Mouse (Mus musculus) neural tube, embryonic 13.5 days (tissue): ENCODE results near the gene Aup1. TPM values are rescaled to one million over a fixed set of nuclear protein-coding genes. Genes with fewer than 3 reads are reported as not detected.
A peak's percentile ranks its signal among the peaks of the same experiment; 100 is the strongest.

Source experiments
- ATAC-seq: fragments of 200-750 bp; cut with Nextera tagmentation; 2 replicates; pipeline ENCODE4 v1.8.0; 2017; ENCODE audit warnings: low read depth, mild to moderate bottlenecking, moderate TSS enrichment, moderate library complexity
- H3K27ac ChIP-seq: fragments of 300-500 bp; sonication (generic); replicated peaks from 2 replicates; pipeline ENCODE4 v1.5.1; 2015; ENCODE audit warnings: moderate library complexity, mild to moderate bottlenecking, inconsistent platforms
- H3K27me3 ChIP-seq: fragments of 300-500 bp; sonication (generic); 2 replicates; pipeline ENCODE4 v1.6.1; 2015; ENCODE audit warnings: mild to moderate bottlenecking, inconsistent platforms
- H3K36me3 ChIP-seq: fragments of 300-500 bp; sonication (generic); 2 replicates; pipeline ENCODE4 v1.6.1; 2015; ENCODE audit warnings: mild to moderate bottlenecking, inconsistent platforms
- H3K4me1 ChIP-seq: fragments of 300-500 bp; sonication (generic); replicated peaks from 2 replicates; pipeline ENCODE4 v1.6.1; 2015; ENCODE audit warnings: inconsistent platforms
- H3K4me2 ChIP-seq: fragments of 300-500 bp; sonication (generic); 2 replicates; pipeline ENCODE4 v1.6.1; 2015; ENCODE audit warnings: inconsistent platforms, mild to moderate bottlenecking, moderate library complexity
- H3K4me3 ChIP-seq: fragments of 300-500 bp; sonication (generic); 2 replicates; pipeline ENCODE4 v1.5.1; 2015; ENCODE audit warnings: mild to moderate bottlenecking, inconsistent platforms
- H3K9ac ChIP-seq: fragments of 300-500 bp; sonication (generic); 2 replicates; pipeline ENCODE4 v1.6.1; 2015; ENCODE audit warnings: moderate library complexity, mild to moderate bottlenecking, inconsistent platforms
- H3K9me3 ChIP-seq: fragments of 300-500 bp; sonication (generic); 2 replicates; pipeline ENCODE4 v1.6.1; 2016; ENCODE audit warnings: inconsistent platforms
- WGBS: fragments of 180-500 bp; shearing (Covaris S2); methylation state at CpG from one replicate; pipeline ENCODE4 v1.1.7; 2015; 5-methylcytosine and 5-hydroxymethylcytosine counted together
- polyA plus RNA-seq: library from polyadenylated mRNA; unstranded; fragments of >200 nt; fragmentation: Nextera tagmentation; extraction: Ambion mirVana; gene quantifications from 2 replicates; pipeline ENCODE4 v1.2.1, GENCODE M21; 2015

Aup1 gene
- polyA plus RNA-seq, 1 experiment from 2014 or later: 169 TPM

DNA sequence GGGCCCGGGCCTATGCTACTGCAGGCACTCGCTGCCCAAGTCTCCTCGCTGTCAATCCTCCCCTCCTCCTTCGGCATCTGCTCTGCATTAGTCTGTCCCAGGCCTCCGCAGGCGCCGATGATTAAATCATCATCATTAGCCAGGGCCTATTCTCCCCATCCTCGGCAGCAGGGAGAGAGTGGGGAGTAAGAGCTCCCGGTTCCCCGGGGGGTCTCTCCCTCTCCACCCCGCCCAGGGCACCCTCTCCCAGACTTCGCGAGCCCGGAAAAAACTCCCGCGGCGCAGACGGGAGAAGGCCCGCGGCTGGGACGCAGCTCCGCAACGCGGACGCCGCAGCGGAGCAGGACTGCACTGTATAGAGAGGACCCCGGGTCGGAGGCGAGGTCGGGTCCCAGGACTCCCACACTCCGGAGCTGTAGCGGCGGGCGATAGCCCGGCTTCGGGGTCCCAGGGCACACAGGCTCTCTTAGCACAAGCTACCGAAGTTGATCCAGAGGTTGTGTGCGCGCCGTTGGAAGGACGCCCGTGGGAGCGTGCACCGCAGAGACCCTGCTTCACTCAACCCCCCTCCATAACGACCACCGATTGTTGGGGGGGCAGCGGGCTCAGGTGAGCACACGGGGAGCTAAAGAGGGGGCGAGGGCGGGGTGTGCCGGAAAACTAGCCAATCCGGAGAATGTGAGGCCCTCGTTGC, 23.5 kb downstream of the Aup1 start, which contains the start of gene Pcgf1:
Gene Pcgf1, plus strand, starts transcription at position 240 of the 694 bp plus-strand sequence.
- Histone ChIP-seq H3K9me3 (no peaks in the 10 kb centered on the region), H3K27me3 (peaks cover 55% of the 10 kb centered on the region), H3K4me3 (peak within 1 kb of the TSS; percentile 73), H3K36me3 (peaks cover 22% of the 10 kb centered on the region), H3K27ac (peak within 1 kb of the TSS; percentile 95), H3K9ac (peak within 1 kb of the TSS; percentile 83), H3K4me2 (peak within 1 kb of the TSS; percentile 89), H3K4me1 (peaks cover 21% of the 10 kb centered on the region)
- under 1% methylated on average over 54 of the region's 54 CpGs for WGBS
- ATAC-seq: peak; percentile 94

DNA sequence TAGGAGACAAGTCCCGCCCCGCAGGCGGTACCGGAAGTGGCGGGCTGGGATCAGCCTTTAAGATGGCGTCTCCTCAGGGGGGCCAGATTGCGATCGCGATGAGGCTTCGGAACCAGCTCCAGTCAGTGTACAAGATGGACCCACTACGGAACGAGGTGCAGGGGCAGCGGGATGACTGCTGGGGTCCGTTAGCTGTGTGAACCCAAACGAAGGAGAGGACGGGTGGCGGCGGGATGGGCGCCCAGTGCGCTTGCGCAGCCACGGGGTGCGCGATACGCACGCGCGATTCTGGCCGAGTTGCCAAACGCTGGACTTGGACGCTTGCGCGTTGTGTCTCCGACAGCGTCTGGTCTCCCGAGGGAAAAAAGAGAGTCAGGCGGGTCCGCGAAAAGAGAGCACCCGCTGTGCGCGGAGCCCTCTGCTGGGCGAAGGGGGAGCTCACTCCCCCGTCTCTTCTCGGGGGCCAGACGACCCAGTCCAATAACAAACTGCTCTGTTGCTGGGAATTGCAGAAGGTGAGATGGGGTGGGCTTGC, 24.1 kb downstream of the Aup1 start:
- Histone ChIP-seq H3K4me3 (peak overlapping the region; percentile 73), H3K4me1 (peaks cover 25% of the 10 kb centered on the region), H3K36me3 (peaks cover 22% of the 10 kb centered on the region), H3K4me2 (peak overlapping the region; percentile 82), H3K9me3 (no peaks in the 10 kb centered on the region), H3K9ac (peak overlapping the region; percentile 83), H3K27ac (peak overlapping the region; percentile 95), H3K27me3 (peaks cover 56% of the 10 kb centered on the region)
- WGBS: under 1% methylated on average over 46 of the region's 46 CpGs
- peak; percentile 92 for ATAC-seq

- ATAC-seq: no peak
- H3K4me3 ChIP-seq: no peak overlapping the region
- H3K9me3 ChIP-seq: no peaks in the 10 kb centered on the region
- peaks cover 36% of the 10 kb centered on the region for H3K4me1 ChIP-seq
- H3K4me2 ChIP-seq: no peak overlapping the region
- peaks cover 22% of the 10 kb centered on the region for H3K36me3 ChIP-seq
- H3K9ac ChIP-seq: no peak overlapping the region
- 94% methylated on average over 5 of the region's 5 CpGs for WGBS
- no peak overlapping the region for H3K27ac ChIP-seq
- peaks cover 56% of the 10 kb centered on the region for H3K27me3 ChIP-seq
These were observed 25.9 kb downstream of the Aup1 start for GRCm38 (mm10) chr6:83080210-83080609.

GRCm38 (mm10) chr6:83083497-83083896, 29.2 kb downstream of the Aup1 start:
- no peak overlapping the region for H3K4me3 ChIP-seq
- WGBS: 28% methylated on average over 5 of the region's 5 CpGs
- H3K4me1 ChIP-seq: peaks cover 50% of the 10 kb centered on the region
- H3K9ac ChIP-seq: 0 out of 2 replicates have a peak overlapping the region, but pooled peaks have one; percentile 12
- H3K9me3 ChIP-seq: no peaks in the 10 kb centered on the region
- H3K36me3 ChIP-seq: peaks cover 22% of the 10 kb centered on the region
- H3K27ac ChIP-seq: no peak overlapping the region
- ATAC-seq: no peak
- H3K4me2 ChIP-seq: no peak overlapping the region
- H3K27me3 ChIP-seq: peaks cover 68% of the 10 kb centered on the region

GRCm38 (mm10) chr6:83084477-83084876, 30.2 kb downstream of the Aup1 start:
- Histone ChIP-seq H3K27me3 (peaks cover 78% of the 10 kb centered on the region), H3K27ac (no peak overlapping the region), H3K4me3 (no peak overlapping the region), H3K36me3 (peaks cover 22% of the 10 kb centered on the region), H3K9ac (no peak overlapping the region), H3K4me2 (no peak overlapping the region), H3K4me1 (peaks cover 43% of the 10 kb centered on the region), H3K9me3 (no peaks in the 10 kb centered on the region)
- 7% methylated on average over 6 of the region's 6 CpGs for WGBS
- no peak for ATAC-seq

DNA sequence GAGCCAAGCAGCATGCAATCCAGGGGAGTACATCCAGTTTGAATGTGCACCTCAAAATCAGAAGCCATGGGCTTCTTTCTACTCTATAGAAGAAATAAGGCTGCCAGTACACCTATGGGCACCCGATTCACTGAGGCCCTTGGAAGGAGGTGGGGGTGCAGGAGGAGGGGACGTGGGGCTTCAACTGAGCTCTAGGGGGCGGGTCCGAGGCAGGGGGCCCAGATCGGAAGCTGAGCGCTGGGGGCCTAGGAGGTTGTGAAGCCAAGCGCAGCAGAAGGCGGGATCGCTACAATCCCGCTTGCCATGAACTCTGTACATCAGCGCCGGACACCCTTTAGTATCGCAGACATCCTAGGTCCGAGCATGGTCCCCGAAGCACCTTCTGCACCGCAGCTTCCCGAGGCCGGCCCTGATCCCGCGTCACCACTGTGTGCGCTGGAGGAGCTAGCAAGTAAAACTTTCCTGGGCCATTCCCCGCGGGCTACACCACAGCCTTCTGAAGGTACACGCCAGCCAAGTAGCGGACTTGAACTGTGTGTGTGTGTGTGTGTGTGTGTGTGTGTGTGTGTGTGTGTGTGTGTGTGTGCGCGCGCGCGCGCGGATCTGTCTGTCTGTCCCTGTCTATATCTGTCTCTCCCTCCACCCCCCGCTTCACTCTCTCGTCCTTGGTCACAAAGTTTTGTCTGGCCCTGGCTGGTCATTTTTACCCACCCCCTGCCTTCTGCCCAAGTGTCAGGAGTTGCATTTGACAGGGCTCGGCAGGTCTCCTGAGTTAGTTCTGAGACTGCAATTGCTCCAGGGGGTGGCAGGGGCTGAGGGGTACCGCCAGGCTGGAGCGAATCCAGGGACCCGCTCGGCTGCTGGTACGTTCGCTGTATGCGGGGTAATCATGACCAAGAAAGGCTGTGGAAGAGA, 32.1 kb downstream of the Aup1 start, which contains the start of gene Lbx2:
Gene Lbx2, plus strand, starts transcription at position 247 of the 915 bp plus-strand sequence.
- H3K9me3 ChIP-seq: no peaks in the 10 kb centered on the region
- WGBS: 2% methylated on average over 42 of the region's 42 CpGs
- ATAC-seq: no peak
- H3K4me2 ChIP-seq: peak within 1 kb of the TSS; percentile 32
- H3K4me1 ChIP-seq: peaks cover 38% of the 10 kb centered on the region; the same call in 1 of the 2 replicates
- H3K27ac ChIP-seq: no peak within 1 kb of the TSS
- peaks cover 11% of the 10 kb centered on the region for H3K36me3 ChIP-seq
- peak within 1 kb of the TSS; percentile 2; the same call in 1 of the 2 replicates for H3K4me3 ChIP-seq
- H3K9ac ChIP-seq: 0 out of 2 replicates have a peak within 1 kb of the TSS, but pooled peaks have one; percentile 34
- H3K27me3 ChIP-seq: peaks cover 96% of the 10 kb centered on the region

DNA sequence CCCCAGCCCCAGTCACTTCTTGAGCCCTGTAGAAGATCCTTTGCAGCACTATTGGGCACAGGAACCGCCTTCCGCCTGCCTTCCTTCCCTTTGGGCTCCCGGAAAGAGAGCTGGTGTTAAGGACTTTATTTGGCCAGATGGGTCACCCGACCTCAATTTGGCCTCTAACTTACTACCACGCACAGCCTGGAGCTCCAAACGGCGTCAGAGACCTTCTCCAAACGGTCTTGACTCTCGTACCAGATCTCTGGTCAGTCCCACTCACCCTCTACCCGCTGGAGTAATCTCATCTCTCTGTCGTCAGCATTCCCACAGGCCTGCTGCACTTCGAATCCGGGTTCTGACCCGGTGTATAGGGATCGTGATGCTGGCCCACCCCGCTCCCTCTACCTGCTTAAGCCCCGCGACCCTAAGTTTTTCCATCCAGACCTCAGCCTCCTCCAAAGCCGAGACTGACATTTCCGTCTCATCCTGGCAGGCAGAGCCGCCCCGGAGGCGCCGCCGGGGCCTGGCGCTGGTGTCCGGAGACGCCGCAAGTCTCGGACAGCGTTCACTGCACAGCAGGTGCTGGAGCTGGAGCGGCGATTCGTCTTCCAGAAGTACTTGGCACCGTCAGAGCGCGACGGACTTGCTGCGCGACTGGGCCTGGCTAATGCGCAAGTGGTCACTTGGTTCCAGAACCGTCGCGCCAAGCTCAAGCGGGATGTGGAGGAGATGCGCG, 33.0 kb downstream of the Aup1 start:
- Histone ChIP-seq H3K27ac (no peak overlapping the region), H3K4me3 (peak overlapping the region; percentile 2; the same call in 1 of the 2 replicates), H3K27me3 (peaks cover 96% of the 10 kb centered on the region), H3K36me3 (peaks cover 2% of the 10 kb centered on the region; the same call in 1 of the 2 replicates), H3K4me2 (peak overlapping the region; percentile 32), H3K4me1 (peaks cover 38% of the 10 kb centered on the region; the same call in 1 of the 2 replicates), H3K9ac (no peak overlapping the region), H3K9me3 (no peaks in the 10 kb centered on the region)
- no peak for ATAC-seq
- WGBS: 2% methylated on average over 47 of the region's 47 CpGs

DNA sequence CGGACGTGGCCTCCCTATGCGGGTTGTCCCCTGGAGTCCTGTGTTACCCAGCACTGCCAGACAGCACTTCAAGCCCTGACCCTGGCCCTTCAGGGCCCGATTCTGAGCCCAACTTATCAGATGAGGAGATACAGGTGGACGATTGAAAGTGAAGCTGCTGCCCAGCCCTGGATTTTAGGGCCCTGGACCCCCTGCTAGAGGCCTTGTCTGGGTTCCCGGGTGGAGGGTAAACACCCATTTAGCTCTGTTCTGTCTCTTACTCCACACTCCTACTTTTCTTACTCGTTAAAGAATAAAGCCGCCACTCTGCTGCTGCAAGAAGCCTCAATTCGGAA, 33.6 kb downstream of the Aup1 start:
- ATAC-seq: no peak
- H3K4me1 ChIP-seq: peaks cover 35% of the 10 kb centered on the region; the same call in 1 of the 2 replicates
- no peaks in the 10 kb centered on the region for H3K36me3 ChIP-seq
- 10% methylated on average over 9 of the region's 9 CpGs for WGBS
- peak overlapping the region; percentile 32; the same call in 1 of the 2 replicates for H3K4me2 ChIP-seq
- H3K4me3 ChIP-seq: peak overlapping the region; percentile 2; the same call in 1 of the 2 replicates
- no peak overlapping the region for H3K27ac ChIP-seq
- H3K27me3 ChIP-seq: peaks cover 96% of the 10 kb centered on the region
- no peak overlapping the region for H3K9ac ChIP-seq
- H3K9me3 ChIP-seq: no peaks in the 10 kb centered on the region

DNA sequence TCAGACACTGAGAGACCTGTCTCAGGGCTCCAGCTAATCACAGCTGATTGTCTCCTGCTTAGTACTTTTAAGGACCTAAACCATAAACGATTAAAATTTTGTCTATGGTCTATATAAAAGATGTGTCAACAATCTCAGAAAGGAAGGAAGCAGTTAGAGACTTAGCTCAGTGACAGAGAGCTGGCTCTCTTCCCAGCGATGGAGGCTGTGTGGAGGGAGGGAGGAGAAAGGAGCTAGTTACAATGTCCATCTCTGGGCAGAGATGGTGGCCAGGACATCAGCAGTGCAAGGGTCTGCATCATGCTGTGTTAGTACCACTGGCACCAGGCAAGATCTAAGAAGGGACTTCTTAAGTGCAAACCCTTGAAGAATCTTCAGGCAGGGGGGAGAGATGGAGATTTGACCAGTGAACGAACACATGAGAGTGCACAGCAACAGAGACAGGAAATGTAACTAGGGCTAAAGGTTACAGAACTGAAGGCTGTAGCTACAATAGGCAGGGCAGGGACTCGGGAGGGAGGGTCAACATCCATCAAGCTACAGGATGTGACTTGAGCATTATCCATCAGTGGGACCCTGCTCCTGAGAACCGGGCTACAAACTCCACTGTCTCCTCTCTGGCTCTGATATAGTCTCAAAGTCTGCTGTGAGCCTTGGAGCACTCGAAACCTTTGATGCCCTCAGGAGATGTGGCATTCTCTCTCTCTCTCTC, 38.3 kb downstream of the Aup1 start:
- Histone ChIP-seq H3K36me3 (no peaks in the 10 kb centered on the region), H3K9ac (no peak overlapping the region), H3K27me3 (peaks cover 54% of the 10 kb centered on the region), H3K9me3 (no peaks in the 10 kb centered on the region; the same call in 1 of the 2 replicates), H3K4me2 (no peak overlapping the region), H3K4me3 (no peak overlapping the region), H3K27ac (no peak overlapping the region), H3K4me1 (peaks cover 7% of the 10 kb centered on the region; the same call in 1 of the 2 replicates)
- ATAC-seq: no peak
- WGBS: 46% methylated on average over 6 of the region's 6 CpGs

DNA sequence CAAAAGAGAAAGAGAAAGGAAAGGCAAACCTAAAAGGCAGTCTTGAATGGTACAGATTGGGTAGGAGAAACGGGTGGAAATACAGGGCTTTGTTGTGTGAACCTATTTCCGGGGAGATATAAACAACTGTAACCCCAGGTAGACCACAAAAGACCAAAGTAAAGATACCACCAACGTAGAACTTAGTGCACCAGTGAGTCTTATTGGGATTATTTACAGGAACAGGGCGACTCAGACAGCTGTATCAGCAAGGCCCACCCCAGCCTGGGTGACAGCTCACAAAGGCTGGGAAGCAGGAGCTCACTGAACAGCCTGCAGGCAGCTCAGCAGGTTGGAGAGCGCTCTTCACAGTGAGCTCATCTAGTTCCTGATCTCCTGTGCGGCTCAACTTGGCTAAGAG, 41.6 kb downstream of the Aup1 start:
- Histone ChIP-seq H3K27me3 (peaks cover 31% of the 10 kb centered on the region), H3K4me3 (no peak overlapping the region), H3K4me2 (no peak overlapping the region), H3K36me3 (no peaks in the 10 kb centered on the region), H3K27ac (no peak overlapping the region), H3K9me3 (no peaks in the 10 kb centered on the region; the same call in 1 of the 2 replicates), H3K9ac (no peak overlapping the region), H3K4me1 (0 out of 2 replicates have a peak, but pooled peaks cover 4% of the 10 kb centered on the region)
- ATAC-seq: no peak
- 48% methylated on average over 6 of the region's 6 CpGs for WGBS

DNA sequence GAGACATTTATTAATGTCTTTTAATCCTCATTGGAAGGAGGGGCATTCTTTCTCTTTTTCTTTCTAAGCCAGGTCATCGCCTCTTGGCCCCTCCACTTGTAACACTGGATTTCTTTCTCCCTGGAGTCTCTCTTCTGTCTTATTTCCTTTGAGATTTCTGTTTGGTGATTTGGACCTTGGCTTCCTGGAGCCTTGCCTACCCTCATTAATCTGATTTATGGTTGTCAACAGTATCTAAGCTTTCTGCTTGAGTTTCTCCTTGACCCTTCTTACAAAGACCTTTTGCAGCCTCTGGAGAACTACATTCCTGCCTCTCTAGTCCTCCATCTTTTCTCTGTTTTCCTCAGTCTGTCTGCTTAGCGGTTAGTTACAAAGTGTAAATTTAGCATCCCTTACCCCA, 44.1 kb downstream of the Aup1 start:
- Histone ChIP-seq H3K9me3 (no peaks in the 10 kb centered on the region; the same call in 1 of the 2 replicates), H3K4me3 (no peak overlapping the region), H3K27me3 (0 out of 2 replicates have a peak, but pooled peaks cover 11% of the 10 kb centered on the region), H3K36me3 (no peaks in the 10 kb centered on the region), H3K9ac (no peak overlapping the region), H3K27ac (no peak overlapping the region), H3K4me1 (peaks cover 21% of the 10 kb centered on the region), H3K4me2 (no peak overlapping the region)
- ATAC-seq: no peak
- 62% methylated on average over 2 of the region's 2 CpGs for WGBS
